ENCODE assay signal across 8 mouse cellular contexts in the genomic region with DNA sequence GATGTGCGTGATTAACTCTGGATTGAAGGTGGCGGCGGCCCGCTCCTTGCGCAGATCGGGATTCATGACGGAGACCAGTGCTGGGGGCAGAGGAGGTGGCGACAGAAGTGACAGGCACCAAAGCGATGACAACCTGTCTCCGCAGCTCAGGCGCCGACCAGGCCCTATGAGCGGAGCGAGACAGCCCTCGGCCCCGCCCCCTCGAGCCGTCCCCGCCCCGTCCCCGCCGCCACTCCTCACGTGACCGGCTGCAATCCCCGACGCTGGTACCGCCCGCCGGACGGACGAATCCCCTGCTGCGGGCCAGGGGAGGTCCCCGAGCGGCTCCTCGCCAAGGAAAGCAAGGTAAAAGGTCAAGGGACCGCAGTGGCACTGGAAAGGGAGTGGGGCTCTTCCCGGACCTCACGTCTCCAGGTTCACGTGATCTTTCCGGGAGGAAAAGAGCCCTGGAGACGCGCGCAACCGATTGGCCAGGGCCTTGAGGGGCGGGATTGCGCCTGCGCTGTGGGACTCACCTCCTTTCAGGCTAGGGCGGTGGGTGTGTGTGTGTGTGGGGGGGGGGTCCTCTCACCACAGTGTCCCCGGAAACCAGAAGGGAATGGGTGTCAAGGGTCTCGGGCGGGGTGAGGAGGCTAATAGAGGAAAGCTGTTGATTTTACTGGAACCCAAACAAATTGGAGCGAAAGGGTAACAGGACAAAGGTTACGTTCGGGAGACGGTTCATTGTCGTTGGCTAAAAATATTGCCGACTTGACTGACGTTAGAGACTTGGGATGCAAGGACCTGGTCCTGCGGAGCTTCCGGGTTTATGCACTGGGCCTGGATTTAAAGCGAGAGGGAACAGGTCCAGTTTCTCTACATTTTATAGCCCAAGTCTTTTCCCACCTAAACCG. TPM values are rescaled to one million over a fixed set of nuclear protein-coding genes. Genes with fewer than 3 reads are reported as not detected.
A peak's percentile ranks its signal among the peaks of the same experiment; 100 is the strongest.
DNase-seq lines count a peak whose midpoint lies in the region; ATAC-seq lines count a peak whose summit lies in the region.

A gene (plus strand): TSS at position 217 of the 893 bp plus-strand sequence.
A gene (minus strand): TSS at position 407 of the 893 bp plus-strand sequence.

- peak; percentile 98 for ATAC-seq in hindbrain, embryonic 16.5 days

- peak within 1 kb of the TSS; percentile 70 for H3K4me2 ChIP-seq in hindbrain, embryonic 16.5 days (ENCODE audit: low read length)

- H3K9ac ChIP-seq in hindbrain, embryonic 16.5 days (ENCODE audit: low read depth, low read length), result peak within 1 kb of the TSS; percentile 83

- H3K27me3 ChIP-seq in hindbrain, embryonic 16.5 days (replicated peaks; ENCODE audit: control insufficient read depth, insufficient read depth, low read length), result no peaks in the 10 kb centered on the region

- peak within 1 kb of the TSS; percentile 95 for H3K27ac ChIP-seq in hindbrain, embryonic 16.5 days (ENCODE audit: low read depth, low read length)
- H3K27ac ChIP-seq in macrophage, result peak within 1 kb of the TSS; percentile 91

- H3K4me1 ChIP-seq in hindbrain, embryonic 16.5 days (ENCODE audit: control insufficient read depth, insufficient read depth, low read depth, low read length), result peaks cover 14% of the 10 kb centered on the region

- peak; percentile 87 for DNase-seq in WW6 (ENCODE audit: low read depth, low spot score)
- DNase-seq in cerebellum, postnatal 4 days (ENCODE audit: low spot score in 2 of 2), result peak; percentile 87 to 95
- peak; percentile 98 for DNase-seq in gastrocnemius, adult 18-20 months (ENCODE audit: low spot score)
- peak; percentile 95 to 96 for DNase-seq in left cerebral cortex, adult 18-20 months (ENCODE audit: low spot score in 2 of 2)
- peak; percentile 96 for DNase-seq in right cerebral cortex, adult 18-20 months
- peak; percentile 86 for DNase-seq in urinary bladder, postnatal 10 days (ENCODE audit: low spot score)

- under 1% methylated on average over 52 of the region's 62 CpGs for whole genome bisulfite sequencing in hindbrain, embryonic 16.5 days
- WGBS in macrophage (ENCODE audit: missing documents), result 1% methylated on average over 40 of the region's 62 CpGs

- no peaks in the 10 kb centered on the region; the same call in 1 of the 2 replicates for H3K36me3 ChIP-seq in hindbrain, embryonic 16.5 days (ENCODE audit: control insufficient read depth, insufficient read depth, low read length)
- 0 out of 2 replicates have a peak, but pooled peaks cover 6% of the 10 kb centered on the region for H3K36me3 ChIP-seq in macrophage (ENCODE audit: inconsistent target)

- H3K79me2 ChIP-seq in macrophage (ENCODE audit: inconsistent target), result peaks cover 66% of the 10 kb centered on the region

- H3K9me3 ChIP-seq in hindbrain, embryonic 16.5 days (ENCODE audit: control insufficient read depth, low read length), result no peaks in the 10 kb centered on the region

- peak within 1 kb of the TSS; percentile 65 for H3K4me3 ChIP-seq in hindbrain, embryonic 16.5 days (ENCODE audit: low read length)
- H3K4me3 ChIP-seq in macrophage (ENCODE audit: inconsistent target), result peak within 1 kb of the TSS; percentile 95

RNA-seq across cellular contexts. Expression of the first gene that starts in this region (rescaled TPM):
- total RNA-seq in gastrocnemius, adult 18-20 months (2021), result 10 to 100 TPM; 16.9 to 20.4 TPM
- polyA plus RNA-seq in hindbrain, embryonic 16.5 days (2015; fragmentation: Nextera tagmentation; extraction: Ambion mirVana), result 92.1 and 106 TPM in 2 replicates
- 10 to 100 TPM; 37.8 to 39.5 TPM for total RNA-seq in left cerebral cortex, adult 18-20 months (2021)
- 10 to 100 TPM in 20 of 26 experiments, 1 to 10 TPM in 6; 6.3 to 33.7 (median 13.2) TPM for total RNA-seq in macrophage (2018; cell fraction: chromatin; rRNA removed)
- total RNA-seq in macrophage (2018; cell fraction: cytosol; rRNA removed), result 10 to 100 TPM; 38.0 to 74.1 (median 59.3) TPM
- 10 to 100 TPM in 23 of 26 experiments, 1 to 10 TPM in 3; 6.3 to 29.9 (median 20.8) TPM for total RNA-seq in macrophage (2018; cell fraction: nucleus; rRNA removed)
- 35.1 to 61.5 TPM (median 55.2 TPM) in 3 replicates for polyA plus RNA-seq in macrophage (2018)

RNA-seq across cellular contexts. Expression of the second gene that starts in this region (rescaled TPM):
- 100 to 1,000 TPM in 1 of 2 experiments, 10 to 100 TPM in 1; 99.6 to 109 TPM for total RNA-seq in gastrocnemius, adult 18-20 months (2021)
- polyA plus RNA-seq in hindbrain, embryonic 16.5 days (2015; fragmentation: Nextera tagmentation; extraction: Ambion mirVana), result 67.8 and 73.1 TPM in 2 replicates
- 100 to 1,000 TPM; 115 to 123 TPM for total RNA-seq in left cerebral cortex, adult 18-20 months (2021)
- total RNA-seq in macrophage (2018; cell fraction: chromatin; rRNA removed), result 100 to 1,000 TPM in 11 of 26 experiments, 10 to 100 TPM in 15; 32.6 to 173 (median 86.2) TPM
- total RNA-seq in macrophage (2018; cell fraction: cytosol; rRNA removed), result 10 to 100 TPM; 31.0 to 72.0 (median 46.1) TPM
- total RNA-seq in macrophage (2018; cell fraction: nucleus; rRNA removed), result 100 to 1,000 TPM in 2 of 26 experiments, 10 to 100 TPM in 24; 27.2 to 113 (median 54.2) TPM
- polyA plus RNA-seq in macrophage (2018), result 52.6 to 66.6 TPM (median 52.9 TPM) in 3 replicates

Comparison
In these comparisons a context has a peak if more than half of its experiments do, and no peak if none do; other contexts are left out.
1. Peak in every context shown above with its lines: DNase-seq, ATAC-seq, H3K4me3 ChIP-seq and H3K27ac ChIP-seq.